In genomic region chr11:97030426-97030825, GRCm38 (mm10) we compare ENCODE assay signal across 8 mouse cellular contexts. TPM values are rescaled to one million over a fixed set of nuclear protein-coding genes. Genes with fewer than 3 reads are reported as not detected.
DNase-seq lines count a peak whose midpoint lies in the region; ATAC-seq and TF ChIP-seq lines count a peak whose summit lies in the region.

No protein-coding gene starts in this region.

- peaks cover 6 to 11% of the 10 kb centered on the region in 2 experiments for H3K4me1 ChIP-seq in heart, embryonic 14.5 days (ENCODE audit: control insufficient read depth in 2 of 2, insufficient read depth in 2 of 2, low read length in 2 of 2)
- peaks cover 5 to 15% of the 10 kb centered on the region in 2 experiments for H3K4me1 ChIP-seq in MEL (ENCODE audit: control insufficient read depth in 1 of 2, insufficient read depth in 2 of 2, low read length in 2 of 2)
- no peaks in the 10 kb centered on the region for H3K4me1 ChIP-seq in hindbrain, postnatal 0 days (ENCODE audit: insufficient read depth, low read length)
- H3K4me1 ChIP-seq in midbrain, embryonic 11.5 days (ENCODE audit: control insufficient read depth, insufficient read depth, low read length): peaks cover 13% of the 10 kb centered on the region

- no peaks in the 10 kb centered on the region for H3K9me3 ChIP-seq in heart, embryonic 14.5 days (ENCODE audit: control insufficient read depth, low read length)
- no peaks in the 10 kb centered on the region for H3K9me3 ChIP-seq in MEL (replicated peaks; ENCODE audit: insufficient read depth, low read length)
- H3K9me3 ChIP-seq in hindbrain, postnatal 0 days (ENCODE audit: low read length): no peaks in the 10 kb centered on the region
- no peaks in the 10 kb centered on the region for H3K9me3 ChIP-seq in midbrain, embryonic 11.5 days (ENCODE audit: control insufficient read depth, low read length)

- 0 out of 2 replicates have a peak, but pooled peaks cover 3% of the 10 kb centered on the region for H3K27me3 ChIP-seq in heart, embryonic 14.5 days (ENCODE audit: control insufficient read depth, insufficient read depth, low read length)
- H3K27me3 ChIP-seq in MEL (ENCODE audit: control insufficient read depth in 1 of 2, insufficient read depth in 2 of 2, low read length in 2 of 2): no peaks in the 10 kb centered on the region
- H3K27me3 ChIP-seq in hindbrain, postnatal 0 days (ENCODE audit: insufficient read depth, low read length): 0 out of 2 replicates have a peak, but pooled peaks cover 2% of the 10 kb centered on the region
- no peaks in the 10 kb centered on the region for H3K27me3 ChIP-seq in midbrain, embryonic 11.5 days (ENCODE audit: control insufficient read depth, insufficient read depth, low read length)

- H3K27ac ChIP-seq in heart, embryonic 14.5 days (replicated peaks in 1 of 2; ENCODE audit: control insufficient read depth in 1 of 2, insufficient read depth in 1 of 2, low read depth in 2 of 2, low read length in 2 of 2): no peak overlapping the region
- peak overlapping the region; percentile 66 for H3K27ac ChIP-seq in MEL (ENCODE audit: control insufficient read depth, low read depth, low read length)
- peak overlapping the region; percentile 51; the same call in 1 of the 2 replicates for H3K27ac ChIP-seq in hindbrain, postnatal 0 days
- no peak overlapping the region for H3K27ac ChIP-seq in midbrain, embryonic 11.5 days (ENCODE audit: low read depth, low read length)

- TF ChIP-seq CTCF in MEL (IDR thresholded peaks at IDR 0.05 in 2 of 3, conservative IDR thresholded peaks at IDR 0.05 in 1 of 3; ENCODE audit: control insufficient read depth in 1 of 3, insufficient read depth in 1 of 3, low read depth in 2 of 3, low read length in 3 of 3, poor library complexity in 1 of 3, severe bottlenecking in 1 of 3): no peak
- no peak for TF ChIP-seq CTCF in hindbrain, postnatal 0 days (IDR thresholded peaks at IDR 0.05; ENCODE audit: low read depth)

- TF ChIP-seq RAD21 in MEL (IDR thresholded peaks at IDR 0.05; ENCODE audit: low read depth, low read length): no peak

- no peak for ATAC-seq in heart, embryonic 14.5 days (ENCODE audit: insufficient number of reproducible peaks, insufficient read depth, low FRiP score, low read depth)
- ATAC-seq in hindbrain, postnatal 0 days: no peak
- no peak for ATAC-seq in midbrain, embryonic 11.5 days (ENCODE audit: low FRiP score)

- intact Hi-C loops in heart, postnatal 25 days (cut with DNase I): no loop called here
- intact Hi-C loops in gastrocnemius, postnatal 36 days (cut with DNase I): no loop called here

- H3K36me3 ChIP-seq in heart, embryonic 14.5 days (ENCODE audit: control insufficient read depth, insufficient read depth, low read length): peaks cover 16% of the 10 kb centered on the region; the same call in 1 of the 2 replicates
- H3K36me3 ChIP-seq in MEL (ENCODE audit: control insufficient read depth in 1 of 2, insufficient read depth in 2 of 2, low read length in 2 of 2): peaks cover 0 to 8% of the 10 kb centered on the region in 2 experiments; a peak in 2 of 4 replicates
- H3K36me3 ChIP-seq in hindbrain, postnatal 0 days (ENCODE audit: insufficient read depth, low read length): no peaks in the 10 kb centered on the region
- H3K36me3 ChIP-seq in midbrain, embryonic 11.5 days (ENCODE audit: control insufficient read depth, insufficient read depth, low read length): no peaks in the 10 kb centered on the region

- H3K79me2 ChIP-seq in MEL (ENCODE audit: control insufficient read depth, insufficient read depth, low read length, poor library complexity): peaks cover 6% of the 10 kb centered on the region

- WGBS in heart, embryonic 14.5 days: 22% methylated on average over 15 of the region's 15 CpGs
- 17% methylated on average over 15 of the region's 15 CpGs for WGBS in hindbrain, postnatal 0 days
- WGBS in midbrain, embryonic 11.5 days: 21% methylated on average over 15 of the region's 15 CpGs

- peak overlapping the region; percentile 74 for H3K9ac ChIP-seq in heart, embryonic 14.5 days (ENCODE audit: low read length)
- peak overlapping the region; percentile 90 for H3K9ac ChIP-seq in MEL (ENCODE audit: control insufficient read depth, low read depth, low read length, poor library complexity, severe bottlenecking)
- peak overlapping the region; percentile 52 for H3K9ac ChIP-seq in hindbrain, postnatal 0 days (replicated peaks; ENCODE audit: low read length)
- peak overlapping the region; percentile 86 for H3K9ac ChIP-seq in midbrain, embryonic 11.5 days (ENCODE audit: low read length)

- no peak for TF ChIP-seq POLR2A in MEL (IDR thresholded peaks at IDR 0.05; ENCODE audit: control insufficient read depth in 1 of 2, insufficient read depth in 1 of 2, low read depth in 1 of 2, low read length in 2 of 2, poor library complexity in 1 of 2)

- peak overlapping the region; percentile 58 to 80 for H3K4me3 ChIP-seq in heart, embryonic 14.5 days (ENCODE audit: control insufficient read depth in 1 of 2, insufficient read depth in 1 of 2, low read depth in 1 of 2, low read length in 2 of 2)
- peak overlapping the region; percentile 90 to 94 for H3K4me3 ChIP-seq in MEL (ENCODE audit: control insufficient read depth in 1 of 2, insufficient read depth in 1 of 2, low read depth in 2 of 2, low read length in 2 of 2)
- peak overlapping the region; percentile 48 for H3K4me3 ChIP-seq in hindbrain, postnatal 0 days (ENCODE audit: low read length)
- peak overlapping the region; percentile 61 for H3K4me3 ChIP-seq in midbrain, embryonic 11.5 days (ENCODE audit: low read depth, low read length)

- peak overlapping the region; percentile 66 for H3K4me2 ChIP-seq in heart, embryonic 14.5 days (ENCODE audit: low read length)
- H3K4me2 ChIP-seq in hindbrain, postnatal 0 days (ENCODE audit: low read depth, low read length): peak overlapping the region; percentile 75
- H3K4me2 ChIP-seq in midbrain, embryonic 11.5 days: peak overlapping the region; percentile 68

- TF ChIP-seq EP300 in MEL (IDR thresholded peaks at IDR 0.05; ENCODE audit: low read depth in 1 of 2, low read length in 2 of 2): no peak

- no peak for DNase-seq in heart, postnatal 25 days (ENCODE audit: low spot score)
- DNase-seq in MEL (ENCODE audit: low read depth, low spot score): no peak
- DNase-seq in hindbrain, postnatal 0 days (ENCODE audit: low spot score): no peak
- no peak for DNase-seq in midbrain, embryonic 11.5 days (ENCODE audit: low spot score, missing footprints)
- DNase-seq in cerebellum, adult 11-12 months: no peak
- no peak for DNase-seq in gastrocnemius, adult 18-20 months (ENCODE audit: low spot score)
- no peak for DNase-seq in gastrocnemius, postnatal 36 days

RNA-seq across cellular contexts. Expression of gene Scrn2, which starts 0.7 kb away (rescaled TPM):
- polyA plus RNA-seq in heart, embryonic 14.5 days (2014; fragmentation: Nextera tagmentation; extraction: Ambion mirVana): 12.9 and 14.4 TPM in 2 replicates
- total RNA-seq in heart, postnatal 25 days (2021): 10 to 100 TPM; 11.9 to 13.2 TPM
- 19.8 and 26.7 TPM in 2 replicates for total RNA-seq in MEL (2012; rRNA removed)
- 10 to 100 TPM in 1 of 2 experiments, not detected in 1; 14.8 TPM for polyA plus RNA-seq in MEL (2012; ENCODE audit: insufficient read depth in 1 of 2, insufficient read length in 2 of 2, low read depth in 1 of 2, low replicate concordance in 2 of 2, missing spikeins in 1 of 2)
- 10.5 and 24.0 TPM in 2 replicates for total RNA-seq in hindbrain, postnatal 0 days (2014; rRNA removed)
- polyA plus RNA-seq in hindbrain, postnatal 0 days (2015; fragmentation: Nextera tagmentation; extraction: Ambion mirVana): 12.4 and 13.8 TPM in 2 replicates
- 21.3 and 22.1 TPM in 2 replicates for polyA plus RNA-seq in midbrain, embryonic 11.5 days (2014; fragmentation: Nextera tagmentation; extraction: Ambion mirVana)
- total RNA-seq in gastrocnemius, adult 18-20 months (2021): 10 to 100 TPM; 13.1 to 13.2 TPM
- total RNA-seq in gastrocnemius, postnatal 36 days (2021): 1 to 10 TPM; 9.6 to 9.8 TPM

RNA-seq across cellular contexts. Expression of gene Lrrc46, which starts 10.8 kb away (rescaled TPM):
- polyA plus RNA-seq in heart, embryonic 14.5 days (2014; fragmentation: Nextera tagmentation; extraction: Ambion mirVana): 0.35 and 0.54 TPM in 2 replicates
- total RNA-seq in heart, postnatal 25 days (2021): under 1 TPM in 1 of 2 experiments, not detected in 1; 0.50 TPM
- 0.19 and 0.20 TPM in 2 replicates for total RNA-seq in MEL (2012; rRNA removed)
- polyA plus RNA-seq in MEL (2012; ENCODE audit: insufficient read depth in 1 of 2, insufficient read length in 2 of 2, low read depth in 1 of 2, low replicate concordance in 2 of 2, missing spikeins in 1 of 2): under 1 TPM in 1 of 2 experiments, not detected in 1; 0.75 TPM
- total RNA-seq in hindbrain, postnatal 0 days (2014; rRNA removed): 0.36 and 3.5 TPM in 2 replicates
- polyA plus RNA-seq in hindbrain, postnatal 0 days (2015; fragmentation: Nextera tagmentation; extraction: Ambion mirVana): 3.5 and 4.1 TPM in 2 replicates
- 2.7 TPM in 2 replicates for polyA plus RNA-seq in midbrain, embryonic 11.5 days (2014; fragmentation: Nextera tagmentation; extraction: Ambion mirVana)
- total RNA-seq in gastrocnemius, adult 18-20 months (2021): under 1 TPM in 1 of 2 experiments, not detected in 1; 0.16 TPM
- under 1 TPM in 1 of 2 experiments, not detected in 1; 0.20 TPM for total RNA-seq in gastrocnemius, postnatal 36 days (2021)

RNA-seq across cellular contexts. Expression of gene Mrpl10, which starts 10.9 kb away (rescaled TPM):
- 76.9 and 80.1 TPM in 2 replicates for polyA plus RNA-seq in heart, embryonic 14.5 days (2014; fragmentation: Nextera tagmentation; extraction: Ambion mirVana)
- total RNA-seq in heart, postnatal 25 days (2021): 10 to 100 TPM; 81.0 to 85.2 TPM
- total RNA-seq in MEL (2012; rRNA removed): 79.3 and 89.7 TPM in 2 replicates
- 100 to 1,000 TPM in 1 of 2 experiments, not detected in 1; 106 TPM for polyA plus RNA-seq in MEL (2012; ENCODE audit: insufficient read depth in 1 of 2, insufficient read length in 2 of 2, low read depth in 1 of 2, low replicate concordance in 2 of 2, missing spikeins in 1 of 2)
- 64.6 and 69.3 TPM in 2 replicates for total RNA-seq in hindbrain, postnatal 0 days (2014; rRNA removed)
- polyA plus RNA-seq in hindbrain, postnatal 0 days (2015; fragmentation: Nextera tagmentation; extraction: Ambion mirVana): 64.9 and 66.6 TPM in 2 replicates
- 71.0 and 72.2 TPM in 2 replicates for polyA plus RNA-seq in midbrain, embryonic 11.5 days (2014; fragmentation: Nextera tagmentation; extraction: Ambion mirVana)
- 10 to 100 TPM; 41.4 to 45.6 TPM for total RNA-seq in gastrocnemius, adult 18-20 months (2021)
- 10 to 100 TPM; 40.8 to 45.5 TPM for total RNA-seq in gastrocnemius, postnatal 36 days (2021)

RNA-seq across cellular contexts. Expression of gene Sp6, which starts 17.2 kb away (rescaled TPM):
- polyA plus RNA-seq in heart, embryonic 14.5 days (2014; fragmentation: Nextera tagmentation; extraction: Ambion mirVana): 0.11 TPM in 1 of 2 replicates, not detected in the other
- under 1 TPM; 0.11 to 0.29 TPM for total RNA-seq in heart, postnatal 25 days (2021)
- 0.03 TPM in 1 of 2 replicates, not detected in the other for total RNA-seq in MEL (2012; rRNA removed)
- polyA plus RNA-seq in MEL (2012; ENCODE audit: insufficient read depth in 1 of 2, insufficient read length in 2 of 2, low read depth in 1 of 2, low replicate concordance in 2 of 2, missing spikeins in 1 of 2): under 1 TPM in 1 of 2 experiments, not detected in 1; 0.04 TPM
- 0.18 and 0.99 TPM in 2 replicates for total RNA-seq in hindbrain, postnatal 0 days (2014; rRNA removed)
- 0.38 and 0.54 TPM in 2 replicates for polyA plus RNA-seq in hindbrain, postnatal 0 days (2015; fragmentation: Nextera tagmentation; extraction: Ambion mirVana)
- polyA plus RNA-seq in midbrain, embryonic 11.5 days (2014; fragmentation: Nextera tagmentation; extraction: Ambion mirVana): not detected in 2 replicates
- total RNA-seq in gastrocnemius, adult 18-20 months (2021): under 1 TPM; 0.09 to 0.14 TPM
- not detected for total RNA-seq in gastrocnemius, postnatal 36 days (2021)

RNA-seq across cellular contexts. Expression of gene Osbpl7, which starts 20.0 kb away (rescaled TPM):
- polyA plus RNA-seq in heart, embryonic 14.5 days (2014; fragmentation: Nextera tagmentation; extraction: Ambion mirVana): 3.9 and 4.6 TPM in 2 replicates
- 1 to 10 TPM; 5.1 to 5.5 TPM for total RNA-seq in heart, postnatal 25 days (2021)
- total RNA-seq in MEL (2012; rRNA removed): 8.3 and 11.5 TPM in 2 replicates
- 10 to 100 TPM in 1 of 2 experiments, not detected in 1; 18.9 TPM for polyA plus RNA-seq in MEL (2012; ENCODE audit: insufficient read depth in 1 of 2, insufficient read length in 2 of 2, low read depth in 1 of 2, low replicate concordance in 2 of 2, missing spikeins in 1 of 2)
- total RNA-seq in hindbrain, postnatal 0 days (2014; rRNA removed): 11.5 and 14.6 TPM in 2 replicates
- 12.5 and 13.2 TPM in 2 replicates for polyA plus RNA-seq in hindbrain, postnatal 0 days (2015; fragmentation: Nextera tagmentation; extraction: Ambion mirVana)
- 4.2 and 4.8 TPM in 2 replicates for polyA plus RNA-seq in midbrain, embryonic 11.5 days (2014; fragmentation: Nextera tagmentation; extraction: Ambion mirVana)
- total RNA-seq in gastrocnemius, adult 18-20 months (2021): 1 to 10 TPM; 2.5 to 2.9 TPM
- 1 to 10 TPM; 2.6 to 2.9 TPM for total RNA-seq in gastrocnemius, postnatal 36 days (2021)

Comparison
In these comparisons a context has a peak if more than half of its experiments do, and no peak if none do; other contexts are left out.
1. H3K27ac ChIP-seq: peak in MEL (single experiment) and hindbrain, postnatal 0 days (single experiment); none in heart, embryonic 14.5 days (0 of 2) and midbrain, embryonic 11.5 days (single experiment).
2. Peak in every context shown above with its lines, with median percentiles within 50 percentile points of each other: H3K4me2 ChIP-seq, H3K4me3 ChIP-seq and H3K9ac ChIP-seq.